Mouse (Mus musculus) right cerebral cortex, adult 18-20 months (tissue): Measurements from ENCODE around the gene Cmtm6.

Experiments used
- DNase-seq: peaks from one replicate; pipeline ENCODE4 v3.0.0; 2022; ENCODE audit warnings: mixed read lengths

Cmtm6 gene

GRCm38 (mm10) chr9:114731871-114732682 lies 1.2 kb downstream of the Cmtm6 start:
- DNase-seq: no peak

DNA sequence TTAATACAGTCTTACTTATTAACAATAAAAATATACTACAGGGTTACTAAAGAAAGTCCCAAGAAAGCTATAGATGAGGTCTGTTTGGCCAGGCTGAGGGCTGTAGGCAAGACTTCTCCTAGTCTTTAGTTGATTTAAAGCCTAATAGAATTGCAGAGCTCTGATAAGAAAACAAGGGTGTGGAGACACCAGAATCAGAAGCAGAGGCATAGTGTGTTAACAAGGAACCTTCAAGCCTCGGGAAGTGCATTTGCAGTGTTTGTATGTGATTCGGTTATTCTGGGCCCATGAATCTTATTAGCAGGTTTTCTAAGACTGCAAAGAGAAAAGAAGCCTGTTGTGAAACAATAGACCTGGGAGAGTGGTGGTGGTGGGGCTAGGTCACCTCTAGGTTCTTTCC lies 2.3 kb downstream of the Cmtm6 start:
- DNase-seq: no peak

- no peak for DNase-seq
Observed at GRCm38 (mm10) chr9:114736442-114736841, 5.5 kb downstream of the Cmtm6 start.

GRCm38 (mm10) chr9:114740336-114740735 lies 9.4 kb downstream of the Cmtm6 start:
- no peak for DNase-seq

DNA sequence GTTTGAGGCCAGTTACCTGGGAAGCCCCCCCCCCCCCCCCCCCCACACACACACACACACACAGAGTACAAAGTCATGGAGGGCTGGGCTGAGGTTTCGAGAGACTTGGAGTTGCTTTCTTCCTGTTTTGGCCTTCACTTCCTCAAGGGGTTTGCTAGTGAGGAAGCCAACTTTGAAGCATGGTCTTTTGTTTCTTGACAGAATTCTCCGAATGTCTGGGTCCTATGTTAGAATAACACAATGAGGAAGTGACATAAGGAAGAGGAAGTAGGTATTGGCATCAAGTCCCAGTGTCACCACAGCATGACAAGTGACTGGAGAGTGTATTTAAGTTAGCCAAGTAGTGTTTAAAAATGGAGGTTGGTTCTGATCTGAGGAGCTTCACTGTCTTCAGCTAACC lies 11.8 kb downstream of the Cmtm6 start:
- no peak for DNase-seq

DNA sequence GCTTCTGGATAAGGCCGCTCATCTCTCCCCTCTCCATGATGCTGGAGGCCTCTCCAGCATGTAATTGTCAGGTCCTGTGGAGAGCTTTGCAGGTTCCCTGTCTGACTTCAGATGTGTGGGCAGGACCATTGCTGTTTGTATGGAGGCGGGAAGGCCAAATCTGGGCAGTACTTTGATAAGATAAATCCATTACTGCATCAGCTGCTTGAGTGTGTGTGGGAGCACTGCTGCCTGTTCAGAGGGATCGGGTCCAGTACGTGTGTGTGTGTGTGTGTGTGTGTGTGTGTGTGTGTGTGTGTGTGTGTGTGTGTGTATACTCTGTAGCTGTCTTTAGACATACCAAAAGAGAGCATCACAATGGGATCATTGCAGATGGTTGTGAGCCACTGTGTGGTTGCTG lies 14.2 kb downstream of the Cmtm6 start:
- DNase-seq: no peak

- no peak for DNase-seq
Observed at GRCm38 (mm10) chr9:114745654-114746053, 14.7 kb downstream of the Cmtm6 start.

GRCm38 (mm10) chr9:114747012-114747411 lies 16.1 kb downstream of the Cmtm6 start:
- DNase-seq: peak; percentile 59

DNA sequence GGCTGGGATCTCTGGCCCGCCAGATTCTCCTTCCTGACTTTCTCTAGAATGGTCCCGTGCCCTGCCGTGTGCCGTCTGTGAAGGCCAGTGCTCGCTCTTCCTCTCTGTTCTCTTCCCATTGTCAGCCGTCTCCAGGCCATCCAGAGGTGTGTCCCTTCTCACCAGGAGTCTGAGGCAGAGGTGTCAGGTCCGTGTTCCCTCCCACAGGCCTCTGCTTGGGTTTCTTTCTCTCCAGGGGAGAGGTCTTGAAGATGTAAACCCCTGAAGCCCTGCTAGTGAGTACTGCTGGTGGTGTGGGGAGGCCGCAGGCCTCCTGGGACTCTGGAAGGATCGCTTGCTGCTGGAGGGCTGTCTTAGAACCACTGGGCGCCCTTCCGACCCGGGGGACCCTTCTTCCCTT lies 16.6 kb downstream of the Cmtm6 start:
- DNase-seq: no peak

DNA sequence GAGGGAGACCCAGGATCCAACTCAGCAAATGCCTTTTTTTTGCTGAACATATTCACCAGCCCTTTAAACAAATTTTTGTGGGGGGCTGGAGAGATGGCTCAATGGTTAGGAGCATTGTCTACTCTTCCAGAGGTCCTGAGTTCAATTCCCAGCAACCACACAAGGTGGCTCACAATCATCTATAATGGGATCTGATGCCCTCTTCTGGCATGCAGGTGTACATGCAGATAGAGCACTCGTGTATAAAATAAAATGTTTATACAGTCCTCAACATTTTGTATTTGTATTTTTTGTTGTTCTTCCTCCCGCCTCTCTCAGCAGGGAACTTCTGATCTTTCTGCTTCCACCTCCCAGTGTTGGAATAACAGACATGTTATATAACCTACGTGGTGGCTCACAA lies 20.7 kb downstream of the Cmtm6 start:
- no peak for DNase-seq

- no peak for DNase-seq
Observed at GRCm38 (mm10) chr9:114752311-114752710, 21.4 kb downstream of the Cmtm6 start.

GRCm38 (mm10) chr9:114752863-114753484 lies 22.1 kb downstream of the Cmtm6 start:
- DNase-seq: peak; percentile 93

GRCm38 (mm10) chr9:114758272-114758671 lies 27.4 kb downstream of the Cmtm6 start:
- no peak for DNase-seq

- DNase-seq: no peak
Observed at GRCm38 (mm10) chr9:114758801-114759200, 27.9 kb downstream of the Cmtm6 start.

- no peak for DNase-seq
Observed at GRCm38 (mm10) chr9:114759886-114760285, 29.0 kb downstream of the Cmtm6 start.

DNA sequence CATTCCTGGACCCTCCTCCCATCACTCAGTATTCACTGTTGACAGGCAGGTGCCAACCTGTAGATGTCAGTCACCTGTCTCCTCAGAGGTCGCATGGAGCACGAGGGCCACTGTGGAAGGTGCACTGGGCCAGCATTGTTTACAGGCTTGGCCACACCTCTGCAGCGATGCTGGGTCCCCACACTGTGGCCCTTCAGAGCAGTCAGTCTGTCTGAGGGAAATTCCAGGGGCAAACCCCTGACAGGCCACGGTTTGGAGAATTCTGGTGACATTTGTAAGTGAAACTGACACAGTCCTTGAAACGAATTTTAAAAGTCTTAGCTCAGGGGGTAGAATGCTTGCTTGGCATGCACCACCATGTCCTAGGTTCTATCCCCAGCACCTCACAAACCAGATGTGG lies 29.4 kb downstream of the Cmtm6 start:
- DNase-seq: no peak

DNA sequence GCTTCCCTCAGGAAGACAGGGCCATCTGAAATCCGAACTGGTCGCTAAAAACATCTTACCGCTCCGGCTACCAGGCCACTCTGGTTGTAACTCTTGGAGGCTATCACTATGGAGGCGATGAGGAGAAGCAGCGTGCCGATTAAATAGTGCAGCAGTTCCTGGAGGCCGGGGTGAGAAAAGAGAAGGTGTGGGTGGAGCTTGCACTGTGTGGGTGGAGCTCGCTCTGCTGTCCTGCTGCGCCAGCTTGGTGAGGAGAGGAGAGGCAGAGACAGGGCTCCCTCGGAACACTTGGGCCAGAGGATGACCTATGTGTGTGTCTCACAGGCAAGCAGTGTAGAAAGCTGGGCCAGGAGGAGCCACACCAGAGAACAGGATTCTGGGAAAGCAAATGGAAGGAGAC lies 30.9 kb downstream of the Cmtm6 start:
- peak; percentile 40 for DNase-seq

GRCm38 (mm10) chr9:114763341-114763740 lies 32.4 kb downstream of the Cmtm6 start:
- no peak for DNase-seq

DNA sequence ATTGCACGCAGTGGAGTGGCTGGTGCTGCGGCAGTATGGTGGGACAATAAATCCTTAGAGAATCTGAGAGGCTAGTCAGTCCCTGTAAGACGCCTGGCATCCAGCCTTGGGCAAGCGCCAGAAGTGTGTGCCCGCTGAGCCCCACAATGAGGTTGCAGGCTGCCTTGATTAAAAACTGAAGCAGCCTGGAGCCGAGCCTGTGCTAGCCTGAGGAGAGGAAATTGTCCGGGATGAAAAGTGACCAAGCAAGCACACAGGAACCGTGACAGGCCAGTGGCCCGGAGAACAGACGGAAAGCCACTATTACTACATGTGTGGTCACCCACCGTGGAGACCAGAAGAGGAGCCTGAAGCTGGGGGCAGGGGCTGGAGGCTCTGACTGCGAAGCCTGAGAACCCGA lies 36.1 kb downstream of the Cmtm6 start:
- peak; percentile 39 for DNase-seq

DNA sequence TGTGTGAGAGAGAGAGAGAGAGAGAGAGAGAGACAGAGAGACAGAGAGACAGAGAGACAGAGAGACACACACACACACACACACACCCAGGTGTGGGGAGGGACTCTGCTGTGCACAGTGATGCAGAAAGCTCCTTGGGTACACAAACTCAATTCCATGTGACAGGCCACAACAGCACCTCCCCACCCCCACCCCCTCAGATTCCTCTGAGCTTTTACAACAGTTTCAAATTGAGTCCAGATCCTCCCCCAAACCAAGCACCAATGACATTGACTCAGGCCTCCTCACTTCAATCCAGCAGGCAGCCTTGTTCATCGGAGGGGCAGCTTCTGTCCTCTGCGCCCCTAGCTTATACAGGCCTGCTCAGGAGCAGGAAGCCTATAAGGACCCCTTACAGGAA lies 36.6 kb downstream of the Cmtm6 start:
- DNase-seq: no peak

DNA sequence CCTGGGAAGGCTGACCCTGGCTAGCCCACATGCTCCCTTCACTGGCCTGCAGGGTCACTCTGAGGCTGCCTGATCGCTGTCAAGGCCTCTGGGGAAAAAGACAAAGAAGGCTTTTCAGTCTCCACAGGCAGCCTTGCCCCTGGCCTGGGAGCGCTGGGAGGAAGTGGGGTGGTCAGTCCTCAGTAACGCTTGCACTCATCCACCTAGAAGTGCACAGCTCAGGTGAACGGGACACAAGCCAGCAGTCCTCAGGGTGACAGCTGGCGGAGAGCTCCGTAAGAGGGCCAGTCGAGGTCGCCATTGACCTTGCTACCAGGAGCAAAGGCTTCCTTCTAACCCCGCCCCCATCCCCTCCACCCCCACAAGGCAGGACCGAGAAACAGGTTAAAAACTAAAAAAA lies 37.1 kb downstream of the Cmtm6 start:
- no peak for DNase-seq

GRCm38 (mm10) chr9:114770224-114770623 lies 39.3 kb downstream of the Cmtm6 start:
- DNase-seq: no peak

GRCm38 (mm10) chr9:114771565-114771964 lies 40.6 kb downstream of the Cmtm6 start:
- no peak for DNase-seq

DNA sequence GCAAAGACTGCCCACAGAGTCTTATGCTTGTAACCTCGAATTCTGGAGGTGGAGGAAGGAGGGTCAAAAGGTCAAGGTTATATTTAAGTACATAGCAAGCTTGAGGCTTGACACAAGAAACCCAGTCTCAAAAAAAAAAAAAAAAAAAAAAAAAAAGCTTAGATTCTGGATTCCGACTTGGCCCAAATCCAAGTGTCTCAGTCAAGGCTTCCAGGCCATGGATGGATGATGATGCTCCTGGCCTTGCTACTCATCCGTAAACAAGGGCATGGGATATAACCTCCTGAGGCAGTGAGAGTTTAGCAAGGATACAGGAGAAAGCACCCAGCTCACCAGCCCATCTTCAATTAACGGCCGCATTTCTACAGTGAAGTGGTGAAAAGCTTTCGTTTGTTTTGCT lies 43.7 kb downstream of the Cmtm6 start:
- no peak for DNase-seq

DNA sequence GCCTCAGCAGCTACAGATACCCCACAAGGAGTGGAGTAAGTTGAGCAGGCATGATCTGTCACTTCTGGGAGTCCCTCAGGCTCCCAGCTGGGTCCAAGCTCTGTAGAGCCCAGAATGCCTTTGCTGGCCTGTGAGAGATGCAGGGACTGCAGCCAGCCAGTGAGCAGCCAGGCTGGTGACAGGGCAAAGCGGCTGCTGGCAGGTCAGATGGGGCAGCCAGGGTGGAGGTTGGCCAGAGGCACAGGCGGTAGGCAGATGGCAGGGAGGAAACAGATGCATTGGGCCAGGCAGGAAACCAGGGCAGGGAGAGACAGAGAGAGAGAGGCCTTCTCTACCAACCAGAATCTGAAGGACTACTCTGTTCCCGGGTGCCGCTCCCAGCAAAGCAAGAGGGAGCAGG lies 44.4 kb downstream of the Cmtm6 start:
- no peak for DNase-seq
